Mouse (Mus musculus) bone marrow macrophage, adult 2 months (primary cell): ENCODE results near the gene Gm5767.

Source experiments
- CTCF ChIP-seq: IDR thresholded peaks from 2 replicates; pipeline ENCODE4 v1.5.1; 2012; ENCODE audit warnings: low read depth, mild to moderate bottlenecking, low read length, moderate library complexity
- POLR2A ChIP-seq: IDR thresholded peaks from 2 replicates; pipeline ENCODE4 v1.6.1; 2012; ENCODE audit warnings: mild to moderate bottlenecking, low read depth, low read length, borderline replicate concordance

DNA sequence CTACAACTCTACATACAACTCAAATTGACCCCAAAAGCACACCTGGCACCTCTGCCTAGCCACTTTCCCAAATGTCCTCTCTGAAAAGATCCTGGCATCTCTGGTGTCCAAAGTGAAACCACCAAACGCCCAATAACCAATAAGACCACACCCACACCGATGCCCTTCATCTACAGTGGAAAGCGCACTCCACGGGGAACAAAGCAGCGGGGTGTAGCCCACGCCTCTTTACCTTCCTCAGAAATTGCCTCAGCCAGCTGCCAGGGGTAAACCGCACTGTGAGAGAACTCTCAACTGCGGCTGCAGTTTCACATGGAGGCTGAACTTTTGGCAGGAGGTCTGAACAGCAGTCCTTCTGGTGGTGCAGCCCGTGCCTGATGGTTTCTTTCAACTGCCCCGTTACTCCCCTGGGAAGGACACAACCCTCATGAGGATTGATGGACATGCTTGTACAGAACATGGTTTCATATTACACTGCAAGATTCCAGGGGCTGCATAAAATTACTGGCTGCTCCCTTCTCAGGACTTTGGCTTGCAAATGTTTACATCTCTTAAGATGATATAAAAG lies 35.0 kb downstream of the Gm5767 start:
- TF ChIP-seq CTCF (no peak), POLR2A (no peak)
